Mouse (Mus musculus) CD4-positive helper T cell, adult 2 months (primary cell): Measurements from ENCODE around the gene Trp53rkb.

ENCODE experiments used
- DNase-seq: peaks from one replicate; pipeline ENCODE4 v3.0.0-alpha.2; 2012; ENCODE audit warnings: low read depth, missing footprints, low spot score

Gene Trp53rkb

DNA sequence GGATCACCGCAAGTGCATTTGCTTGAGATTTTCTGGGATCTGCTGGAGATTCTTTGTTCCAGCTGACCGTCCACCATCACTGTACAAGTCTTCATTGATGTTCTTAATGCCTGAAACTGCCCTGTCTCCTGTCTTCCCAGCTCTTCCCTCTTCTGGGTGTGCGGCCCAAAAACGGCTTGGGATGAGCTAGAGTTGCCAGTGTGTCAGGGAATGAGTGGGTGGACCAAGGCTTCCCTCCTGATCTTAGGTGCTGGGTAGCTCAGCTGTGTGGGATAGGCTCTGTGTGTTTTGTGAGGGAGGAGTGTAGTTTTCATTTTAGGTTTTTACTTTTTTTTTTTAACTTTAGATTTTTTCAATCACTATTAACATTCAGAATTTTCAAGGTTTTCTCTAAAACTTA is 42.5 kb downstream of the Trp53rkb start:
- no peak for DNase-seq

DNA sequence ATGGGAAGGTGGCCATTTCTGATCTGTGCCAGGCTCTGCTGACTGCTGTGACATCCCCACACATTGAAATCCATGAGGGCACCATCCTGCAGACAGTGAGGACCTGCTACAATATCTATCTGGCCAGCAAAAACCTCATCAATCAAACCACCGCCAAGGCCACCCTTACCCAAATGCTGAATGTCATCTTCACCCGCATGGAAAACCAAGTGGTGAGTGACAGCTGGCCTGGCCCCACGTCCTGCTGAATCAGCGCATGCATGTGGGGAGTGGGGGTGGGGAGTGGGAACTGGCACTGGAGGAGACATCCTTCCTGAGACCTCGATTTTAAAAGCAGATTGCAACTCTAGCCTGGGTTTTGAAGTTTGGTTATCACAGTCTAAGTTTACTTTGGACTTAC is 43.2 kb downstream of the Trp53rkb start:
- no peak for DNase-seq

DNA sequence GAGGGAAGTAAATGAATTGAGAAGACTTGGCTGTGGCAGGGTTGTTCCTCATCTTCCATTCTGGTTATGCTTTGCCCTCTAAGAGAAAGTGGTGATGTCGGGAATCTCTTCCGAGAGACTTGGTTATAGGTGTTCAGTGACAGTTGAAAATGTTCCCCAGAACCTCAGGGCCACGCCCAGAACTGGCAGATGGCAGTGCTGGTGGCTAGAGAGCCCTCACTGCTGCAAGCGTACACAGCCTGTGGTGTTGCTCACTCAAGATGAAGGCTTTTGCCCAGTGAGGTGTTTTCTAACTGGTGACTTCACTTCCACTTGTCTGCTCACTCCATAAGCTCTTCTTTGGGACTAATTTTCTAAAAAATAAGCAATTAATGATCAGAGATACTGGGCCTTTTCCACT is 49.5 kb downstream of the Trp53rkb start:
- DNase-seq = no peak
